In the genomic region with DNA sequence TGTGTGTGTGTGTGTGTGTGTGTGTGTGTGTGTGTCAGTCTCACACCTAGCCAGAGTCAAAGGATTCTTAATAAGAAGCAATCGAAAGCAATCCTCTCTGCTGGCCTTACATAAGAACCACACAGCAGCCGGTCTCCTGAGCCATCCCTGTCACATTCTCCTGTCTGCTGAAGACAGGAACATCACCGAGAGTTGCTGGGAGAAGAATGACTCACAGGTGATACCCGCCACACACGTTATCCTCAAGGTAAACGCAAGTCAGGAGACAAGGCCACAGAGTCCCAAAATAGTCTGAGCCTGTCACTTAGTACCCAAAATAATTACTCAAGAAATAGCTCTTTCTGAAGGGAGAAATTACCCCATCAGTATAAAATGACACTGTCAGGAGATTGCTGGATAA, we compare ENCODE assay signal across 29 mouse cellular contexts. TPM values are rescaled to one million over a fixed set of nuclear protein-coding genes. Genes with fewer than 3 reads are reported as not detected.
A peak's percentile ranks its signal among the peaks of the same experiment; 100 is the strongest.
DNase-seq lines count a peak whose midpoint lies in the region; ATAC-seq and TF ChIP-seq lines count a peak whose summit lies in the region.
"Had no signal": no experiment of that assay in that cellular context is flagged by ENCODE, and none has a peak within 500 bp of the region (broad histone marks: within the 10 kb centered on the region; RNA-seq: fewer than 3 reads in every experiment).

No protein-coding gene starts in this region.

- H3K9me3 ChIP-seq in hindbrain, embryonic 12.5 days (replicated peaks): no peaks in the 10 kb centered on the region
- H3K9me3 ChIP-seq: hindbrain, embryonic 10.5 days; lung, embryonic 15.5 days had no signal

- 60% methylated on average over 6 of the region's 6 CpGs for WGBS in heart, adult 2 months
- WGBS in hindbrain, embryonic 12.5 days: 81% methylated on average over 6 of the region's 6 CpGs

- no peak for TF ChIP-seq POLR2A in heart, adult 2 months (IDR thresholded peaks at IDR 0.05; ENCODE audit: insufficient read depth, low read depth, low read length)

- no peaks in the 10 kb centered on the region for H3K36me3 ChIP-seq in heart, adult 2 months (ENCODE audit: control insufficient read depth, insufficient read depth, low read length)
- H3K36me3 ChIP-seq in hindbrain, embryonic 12.5 days: no peaks in the 10 kb centered on the region
- H3K36me3 ChIP-seq: hindbrain, embryonic 10.5 days; lung, embryonic 15.5 days had no signal

- ATAC-seq in hindbrain, embryonic 12.5 days (ENCODE audit: low FRiP score): no peak
- ATAC-seq: activated CD4-positive, CD25-positive, alpha-beta regulatory T cell, adult 4 months; CD4-positive, CD25-positive, alpha-beta regulatory T cell, adult 4 months; inflammation-experienced regulatory T-cells, adult 6 months had no signal

- H3K27me3 ChIP-seq in heart, adult 2 months (ENCODE audit: control insufficient read depth, insufficient read depth, low read length): no peaks in the 10 kb centered on the region
- H3K27me3 ChIP-seq in hindbrain, embryonic 12.5 days: no peaks in the 10 kb centered on the region
- H3K27me3 ChIP-seq: lung, embryonic 15.5 days had no signal

- DNase-seq in adrenal gland, adult 2 months: peak; percentile 36
- no peak for DNase-seq in adrenal gland, postnatal 25 days
- DNase-seq in heart, adult 2 months: no peak
- no peak for DNase-seq in heart, adult 9 months (ENCODE audit: low spot score in 2 of 2)
- DNase-seq in right cerebral cortex, adult 2 months (ENCODE audit: low spot score in 2 of 2): peak; percentile 36 to 39
- no peak for DNase-seq in right cerebral cortex, postnatal 25 days
- DNase-seq in embryo, embryonic 10 days (ENCODE audit: low spot score): no peak
- DNase-seq: cerebellum, adult 9-11 months; embryo, embryonic 11 days; kidney, adult 8-10 months; kidney, postnatal 14 days; lung, postnatal 4 days; spleen, adult 18-20 months; thymus, postnatal 4 days had no signal

- no peak overlapping the region for H3K4me2 ChIP-seq in hindbrain, embryonic 12.5 days (replicated peaks)
- H3K4me2 ChIP-seq: lung, embryonic 15.5 days had no signal

- TF ChIP-seq EP300 in heart, adult 2 months (IDR thresholded peaks at IDR 0.05; ENCODE audit: insufficient read depth, low read depth, low read length): no peak

- H3K79me2 ChIP-seq in heart, adult 2 months (replicated peaks; ENCODE audit: control insufficient read depth, insufficient read depth, low read length): no peaks in the 10 kb centered on the region

- H3K4me1 ChIP-seq in heart, adult 2 months (ENCODE audit: control insufficient read depth, insufficient read depth, low read length): no peaks in the 10 kb centered on the region; the same call in 1 of the 2 replicates
- H3K4me1 ChIP-seq in hindbrain, embryonic 12.5 days: no peaks in the 10 kb centered on the region; the same call in 1 of the 2 replicates
- H3K4me1 ChIP-seq: hindbrain, embryonic 10.5 days; lung, embryonic 15.5 days had no signal

- no peak overlapping the region for H3K4me3 ChIP-seq in heart, adult 2 months
- no peak overlapping the region for H3K4me3 ChIP-seq in hindbrain, embryonic 12.5 days
- H3K4me3 ChIP-seq: hindbrain, embryonic 10.5 days; layer of hippocampus, adult 2 months; lung, embryonic 15.5 days had no signal

- TF ChIP-seq CTCF in heart, adult 2 months (IDR thresholded peaks at IDR 0.05): no peak

- H3K27ac ChIP-seq in heart, adult 2 months: no peak overlapping the region
- no peak overlapping the region for H3K27ac ChIP-seq in hindbrain, embryonic 12.5 days
- H3K27ac ChIP-seq: hindbrain, embryonic 10.5 days; layer of hippocampus, adult 2 months; liver, embryonic 14.5 days; lung, embryonic 15.5 days had no signal

- peak overlapping the region; percentile 31 for H3K9ac ChIP-seq in heart, adult 2 months (ENCODE audit: low read depth, low read length)
- no peak overlapping the region for H3K9ac ChIP-seq in hindbrain, embryonic 12.5 days
- H3K9ac ChIP-seq: liver, embryonic 14.5 days; lung, embryonic 15.5 days had no signal

- intact Hi-C loops in heart, adult 2 months (cut with DNase I): no loop called here

RNA-seq across cellular contexts. Expression of a gene that starts 43.9 kb away (rescaled TPM):
- total RNA-seq in adrenal gland, adult 2 months (2021): not detected
- not detected in 2 replicates for polyA plus RNA-seq in adrenal gland, adult 2 months (2012; rRNA removed)
- not detected in 2 replicates for total RNA-seq in adrenal gland, postnatal 25 days (2021)
- total RNA-seq in heart, adult 2 months (2021): under 1 TPM; 0.29 to 0.80 TPM
- polyA plus RNA-seq in heart, adult 2 months (2012; rRNA removed): 1.1 and 3.2 TPM in 2 replicates
- 0.95 and 0.96 TPM in 2 replicates for polyA plus RNA-seq in hindbrain, embryonic 12.5 days (2016; fragmentation: Nextera tagmentation; extraction: Ambion mirVana)
- total RNA-seq: adrenal gland, postnatal 4 days; ES-E14; granulocyte monocyte progenitor cell, adult 5-6 weeks; layer of hippocampus, adult 2 months; left cerebral cortex, adult 18-20 months had no signal
- polyA plus RNA-seq: activated CD4-positive, CD25-positive, alpha-beta regulatory T cell, adult 4 months; CD4-positive, CD25-positive, alpha-beta regulatory T cell, adult 4 months; lung, embryonic 15.5 days had no signal

RNA-seq across cellular contexts. Expression of a gene that starts 53.8 kb away (rescaled TPM):
- not detected for total RNA-seq in adrenal gland, adult 2 months (2021)
- not detected in 2 replicates for polyA plus RNA-seq in adrenal gland, adult 2 months (2012; rRNA removed)
- total RNA-seq in adrenal gland, postnatal 25 days (2021): not detected in 2 replicates
- total RNA-seq in heart, adult 2 months (2021): not detected
- 0.15 TPM in 1 of 2 replicates, not detected in the other for polyA plus RNA-seq in heart, adult 2 months (2012; rRNA removed)
- polyA plus RNA-seq in hindbrain, embryonic 12.5 days (2016; fragmentation: Nextera tagmentation; extraction: Ambion mirVana): not detected in 2 replicates
- total RNA-seq: granulocyte monocyte progenitor cell, adult 5-6 weeks; layer of hippocampus, adult 2 months; left cerebral cortex, adult 18-20 months had no signal
- polyA plus RNA-seq: activated CD4-positive, CD25-positive, alpha-beta regulatory T cell, adult 4 months; CD4-positive, CD25-positive, alpha-beta regulatory T cell, adult 4 months; embryonic facial prominence, embryonic 14.5 days; heart, embryonic 16.5 days; inflammation-experienced regulatory T-cells, adult 6 months had no signal

RNA-seq across cellular contexts. Expression of a gene that starts 59.9 kb away (rescaled TPM):
- total RNA-seq in adrenal gland, adult 2 months (2021): not detected
- polyA plus RNA-seq in adrenal gland, adult 2 months (2012; rRNA removed): not detected in 2 replicates
- not detected in 2 replicates for total RNA-seq in adrenal gland, postnatal 25 days (2021)
- not detected for total RNA-seq in heart, adult 2 months (2021)
- 0.53 TPM in 1 of 2 replicates, not detected in the other for polyA plus RNA-seq in heart, adult 2 months (2012; rRNA removed)
- polyA plus RNA-seq in hindbrain, embryonic 12.5 days (2016; fragmentation: Nextera tagmentation; extraction: Ambion mirVana): not detected in 2 replicates
- total RNA-seq: adrenal gland, postnatal 4 days; gastrocnemius, adult 8-10 months; granulocyte monocyte progenitor cell, adult 5-6 weeks; layer of hippocampus, adult 2 months; left cerebral cortex, adult 18-20 months had no signal
- polyA plus RNA-seq: activated CD4-positive, CD25-positive, alpha-beta regulatory T cell, adult 4 months; CD4-positive, CD25-positive, alpha-beta regulatory T cell, adult 4 months; heart, embryonic 16.5 days; inflammation-experienced regulatory T-cells, adult 6 months; lung, embryonic 15.5 days had no signal

Comparison
In these comparisons a context has a peak if more than half of its experiments do, and no peak if none do; other contexts are left out.
1. DNase-seq: peak in adrenal gland, adult 2 months (single experiment) and right cerebral cortex, adult 2 months (2 of 2); none in adrenal gland, postnatal 25 days (single experiment), heart, adult 2 months (0 of 2), heart, adult 9 months (0 of 2), right cerebral cortex, postnatal 25 days (single experiment) and embryo, embryonic 10 days (single experiment).